Mouse (Mus musculus) liver, adult 2 months (tissue): ENCODE measurements around the gene Mitf. TPM values are rescaled to one million over a fixed set of nuclear protein-coding genes. Genes with fewer than 3 reads are reported as not detected.

Experiments used
- DNase-seq: peaks from one replicate; pipeline ENCODE4 v3.0.0-alpha.2; 2011; ENCODE audit warnings: low read depth, low spot score; ENCODE audit errors: extremely low read depth
- H3K27ac ChIP-seq: fragments of 200-500 bp; replicated peaks from 2 replicates; pipeline ENCODE4 v1.5.1; 2012; ENCODE audit warnings: low read depth, mild to moderate bottlenecking, control low read depth, inconsistent platforms, low read length; ENCODE audit not compliant: insufficient read depth
- H3K27me3 ChIP-seq: fragments of 200-500 bp; 2 replicates; pipeline ENCODE4 v1.6.1; 2012; ENCODE audit warnings: mild to moderate bottlenecking, moderate library complexity, low read length, inconsistent platforms; ENCODE audit not compliant: control insufficient read depth, insufficient read depth
- H3K36me3 ChIP-seq: fragments of 200-500 bp; 2 replicates; pipeline ENCODE4 v1.6.1; 2012; ENCODE audit warnings: low read length, inconsistent platforms; ENCODE audit not compliant: control insufficient read depth, insufficient read depth
- H3K4me1 ChIP-seq: fragments of 200-500 bp; 2 replicates; pipeline ENCODE4 v1.6.1; 2011; ENCODE audit warnings: low read length; ENCODE audit not compliant: control insufficient read depth, insufficient read depth
- H3K4me3 ChIP-seq: fragments of 200-500 bp; 2 replicates; pipeline ENCODE4 v1.5.1; 2011; ENCODE audit warnings: low read depth, mild to moderate bottlenecking, control low read depth, low read length, moderate library complexity; ENCODE audit not compliant: insufficient read depth
- H3K79me2 ChIP-seq: fragments of 200-500 bp; 2 replicates; pipeline ENCODE4 v1.6.1; 2012; ENCODE audit warnings: inconsistent platforms, mild to moderate bottlenecking, low read length, moderate library complexity; ENCODE audit not compliant: control insufficient read depth, insufficient read depth
- H3K9ac ChIP-seq: fragments of 200-500 bp; 2 replicates; pipeline ENCODE4 v1.6.1; 2012; ENCODE audit warnings: low read depth, mild to moderate bottlenecking, control low read depth, inconsistent platforms, low read length
- CTCF ChIP-seq: fragments of 200-500 bp; IDR thresholded peaks from 2 replicates; pipeline ENCODE4 v1.5.1; 2011; ENCODE audit warnings: low read depth, low read length, control low read depth
- POLR2A ChIP-seq: fragments of 200-500 bp; IDR thresholded peaks from 2 replicates; pipeline ENCODE4 v1.6.1; 2011; ENCODE audit warnings: low read length, control low read depth; ENCODE audit not compliant: insufficient read depth; ENCODE audit errors: extremely low read depth
- WGBS: fragments of 180-500 bp; shearing (Covaris S2); methylation state at CpG from one replicate; pipeline ENCODE4 v1.1.7; 2018; 5-methylcytosine and 5-hydroxymethylcytosine counted together
- polyA plus RNA-seq: library from polyadenylated mRNA; depleted of rRNA; stranded (reverse); fragments of >200 nt; gene quantifications from 2 replicates; pipeline ENCODE4 v1.2.3, GENCODE M21; 2012
- total RNA-seq: library from RNA; depleted of rRNA; stranded (reverse); fragments of >200 nt; gene quantifications from 2 replicates; pipeline ENCODE4 v1.2.3, GENCODE M21; 2014

The Mitf gene
- total and polyA plus RNA-seq, 2 experiments: 1.5 to 2.1 TPM

- no peak overlapping the region for H3K9ac ChIP-seq
- no peaks in the 10 kb centered on the region for H3K27me3 ChIP-seq
- DNase-seq: no peak
- no peak overlapping the region for H3K27ac ChIP-seq
- peaks cover 15% of the 10 kb centered on the region; the same call in 1 of the 2 replicates for H3K36me3 ChIP-seq
- WGBS: 69% methylated on average over 5 of the region's 5 CpGs
- no peaks in the 10 kb centered on the region for H3K4me1 ChIP-seq
- TF ChIP-seq POLR2A: no peak
- no peak for TF ChIP-seq CTCF
- no peaks in the 10 kb centered on the region for H3K79me2 ChIP-seq
- H3K4me3 ChIP-seq: no peak overlapping the region
Observed at GRCm38 (mm10) chr6:98015819-98016218, 209.0 kb downstream of the Mitf start.

GRCm38 (mm10) chr6:98023876-98024275 is 217.0 kb downstream of the Mitf start:
- Histone ChIP-seq H3K4me3 (no peak overlapping the region), H3K27me3 (no peaks in the 10 kb centered on the region), H3K4me1 (no peaks in the 10 kb centered on the region), H3K36me3 (peaks cover 2% of the 10 kb centered on the region; the same call in 1 of the 2 replicates), H3K9ac (no peak overlapping the region), H3K27ac (no peak overlapping the region), H3K79me2 (no peaks in the 10 kb centered on the region)
- TF ChIP-seq CTCF: no peak
- TF ChIP-seq POLR2A: no peak
- WGBS: 48% methylated on average over 1 of the region's 1 CpGs
- DNase-seq: no peak

- Histone ChIP-seq H3K79me2 (no peaks in the 10 kb centered on the region), H3K27me3 (no peaks in the 10 kb centered on the region), H3K27ac (no peak overlapping the region), H3K4me1 (no peaks in the 10 kb centered on the region), H3K4me3 (no peak overlapping the region), H3K36me3 (no peaks in the 10 kb centered on the region), H3K9ac (no peak overlapping the region)
- TF ChIP-seq POLR2A (no peak), CTCF (no peak)
- no peak for DNase-seq
- WGBS: 78% methylated on average over 3 of the region's 3 CpGs
Observed at GRCm38 (mm10) chr6:98038513-98038912, 231.7 kb downstream of the Mitf start.

- Histone ChIP-seq H3K79me2 (no peaks in the 10 kb centered on the region), H3K27ac (no peak overlapping the region), H3K9ac (no peak overlapping the region), H3K27me3 (no peaks in the 10 kb centered on the region), H3K36me3 (no peaks in the 10 kb centered on the region), H3K4me3 (no peak overlapping the region), H3K4me1 (no peaks in the 10 kb centered on the region)
- TF ChIP-seq CTCF (no peak), POLR2A (no peak)
- no peak for DNase-seq
- WGBS: 94% methylated on average over 7 of the region's 7 CpGs
Observed at GRCm38 (mm10) chr6:98041795-98042194, 234.9 kb downstream of the Mitf start.

- TF ChIP-seq CTCF (no peak), POLR2A (no peak)
- DNase-seq: no peak
- H3K4me1 ChIP-seq: no peaks in the 10 kb centered on the region
- no peak overlapping the region for H3K27ac ChIP-seq
- H3K36me3 ChIP-seq: no peaks in the 10 kb centered on the region
- H3K79me2 ChIP-seq: no peaks in the 10 kb centered on the region
- H3K27me3 ChIP-seq: no peaks in the 10 kb centered on the region
- WGBS: 81% methylated on average over 11 of the region's 11 CpGs
- no peak overlapping the region for H3K9ac ChIP-seq
- no peak overlapping the region for H3K4me3 ChIP-seq
Observed at GRCm38 (mm10) chr6:98046295-98047108, 239.7 kb downstream of the Mitf start.

GRCm38 (mm10) chr6:98047741-98048140 is 240.9 kb downstream of the Mitf start:
- TF ChIP-seq POLR2A (no peak), CTCF (no peak)
- no peaks in the 10 kb centered on the region for H3K36me3 ChIP-seq

More at GRCm38 (mm10) chr6:98047741-98048140, 240.9 kb downstream of the Mitf start:
- DNase-seq: no peak
- Histone ChIP-seq H3K9ac (no peak overlapping the region), H3K4me1 (no peaks in the 10 kb centered on the region), H3K4me3 (no peak overlapping the region), H3K79me2 (no peaks in the 10 kb centered on the region), H3K27ac (no peak overlapping the region), H3K27me3 (no peaks in the 10 kb centered on the region)
- WGBS: 86% methylated on average over 6 of the region's 6 CpGs
